Mouse (Mus musculus) testis, adult 2 months (tissue): ENCODE data around the gene Tpst1. TPM values are rescaled to one million over a fixed set of nuclear protein-coding genes. Genes with fewer than 3 reads are reported as not detected.

Source experiments
- H3K27ac ChIP-seq: fragments of 200-500 bp; 2 replicates; pipeline ENCODE4 v1.5.1; 2012; ENCODE audit warnings: low read depth, low read length; ENCODE audit not compliant: control insufficient read depth, insufficient read depth
- H3K27me3 ChIP-seq: fragments of 200-500 bp; 2 replicates; pipeline ENCODE4 v1.6.1; 2012; ENCODE audit warnings: mild to moderate bottlenecking, low read length, moderate library complexity; ENCODE audit not compliant: control insufficient read depth, insufficient read depth
- H3K36me3 ChIP-seq: fragments of 200-500 bp; 2 replicates; pipeline ENCODE4 v1.6.1; 2012; ENCODE audit warnings: mild to moderate bottlenecking, low read length; ENCODE audit not compliant: control insufficient read depth, insufficient read depth
- H3K4me1 ChIP-seq: fragments of 200-500 bp; 2 replicates; pipeline ENCODE4 v1.6.1; 2012; ENCODE audit warnings: low read length; ENCODE audit not compliant: control insufficient read depth, insufficient read depth
- H3K4me3 ChIP-seq: fragments of 200-500 bp; 2 replicates; pipeline ENCODE4 v1.5.1; 2012; ENCODE audit warnings: low read depth, mild to moderate bottlenecking, low read length, moderate library complexity, mixed read lengths; ENCODE audit not compliant: control insufficient read depth
- CTCF ChIP-seq: fragments of 200-500 bp; IDR thresholded peaks from 2 replicates; pipeline ENCODE4 v1.5.1; 2012; ENCODE audit warnings: low read depth, mild to moderate bottlenecking, inconsistent platforms, low read length, moderate library complexity; ENCODE audit not compliant: control insufficient read depth, insufficient read depth, insufficient replicate concordance
- POLR2A ChIP-seq: fragments of 200-500 bp; IDR thresholded peaks from 2 replicates; pipeline ENCODE4 v1.6.1; 2012; ENCODE audit warnings: low read depth, mild to moderate bottlenecking, inconsistent platforms, low read length, moderate library complexity; ENCODE audit not compliant: control insufficient read depth
- polyA plus RNA-seq: library from polyadenylated mRNA; depleted of rRNA; stranded (reverse); fragments of >200 nt; gene quantifications from 2 replicates; pipeline ENCODE4 v1.2.3, GENCODE M21; 2012

The Tpst1 gene
- polyA plus RNA-seq, 1 experiment = 59.6 TPM

DNA sequence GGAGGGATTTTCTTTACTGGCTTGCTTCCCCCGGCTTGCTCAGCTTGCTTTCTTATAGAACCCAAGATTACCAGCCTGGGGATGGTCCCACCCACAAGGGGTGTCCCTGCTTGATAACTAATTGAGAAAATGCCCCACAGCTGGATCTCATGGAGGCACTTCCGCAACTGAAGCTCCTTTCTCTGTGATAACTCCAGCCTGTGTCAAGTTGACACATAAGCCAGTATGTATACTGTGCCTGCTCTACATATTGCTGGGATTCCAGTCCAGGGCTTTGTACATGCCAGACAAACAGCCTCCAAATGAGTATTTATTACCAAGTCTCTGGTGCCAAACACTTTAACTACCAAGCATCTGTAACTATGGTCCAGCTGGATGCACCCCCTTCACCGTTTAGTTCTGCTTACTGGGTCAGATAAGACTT lies 5.3 kb upstream of the Tpst1 start:
- Histone ChIP-seq H3K36me3 (no peaks in the 10 kb centered on the region), H3K4me3 (no peak overlapping the region), H3K27me3 (no peaks in the 10 kb centered on the region), H3K27ac (no peak overlapping the region), H3K4me1 (no peaks in the 10 kb centered on the region)
- TF ChIP-seq POLR2A (no peak), CTCF (no peak)

DNA sequence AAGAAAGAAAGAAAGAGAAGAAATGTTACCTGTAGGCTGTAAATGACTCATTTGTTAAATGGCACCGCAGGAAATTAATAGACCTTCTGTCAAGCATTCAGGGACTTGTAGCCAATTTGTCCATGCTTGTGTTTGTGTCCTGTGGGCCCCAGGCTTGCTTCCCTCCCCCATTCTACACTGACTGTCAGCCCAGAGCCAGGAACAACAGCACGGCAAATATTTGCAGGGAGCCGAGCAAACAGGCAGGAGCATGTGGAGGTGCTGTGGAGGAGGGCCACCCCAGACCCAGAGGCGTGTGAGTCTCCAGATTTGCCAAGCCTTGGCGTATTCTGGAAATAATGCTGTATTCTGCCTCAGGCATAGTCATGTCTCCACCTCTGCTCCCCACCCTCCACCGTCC lies 1.4 kb downstream of the Tpst1 start:
- H3K27ac ChIP-seq = no peak overlapping the region
- H3K4me3 ChIP-seq = no peak overlapping the region
- H3K4me1 ChIP-seq = peaks cover 10% of the 10 kb centered on the region
- TF ChIP-seq POLR2A (no peak), CTCF (no peak)
- no peaks in the 10 kb centered on the region for H3K36me3 ChIP-seq
- H3K27me3 ChIP-seq = no peaks in the 10 kb centered on the region

DNA sequence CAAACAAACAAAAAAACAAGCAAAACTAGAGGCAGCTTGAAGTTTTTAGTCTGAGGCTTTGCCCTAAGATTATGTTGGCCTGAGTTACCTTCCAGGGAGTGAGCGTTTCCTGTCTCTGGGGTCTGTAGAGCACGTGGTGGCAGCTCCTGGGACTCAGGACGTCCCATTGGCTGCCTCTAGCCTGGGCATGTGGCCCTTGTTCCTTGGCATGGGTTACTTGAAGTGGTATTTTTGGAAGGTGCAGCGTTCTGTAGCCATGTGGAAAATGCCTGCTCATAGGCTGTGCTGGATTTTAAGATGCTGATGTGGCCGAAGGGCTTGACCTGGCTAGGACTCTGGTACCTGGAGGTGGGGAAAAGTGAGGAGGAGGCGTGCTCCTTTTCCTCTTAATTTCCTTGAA lies 3.3 kb downstream of the Tpst1 start:
- no peak overlapping the region for H3K27ac ChIP-seq
- TF ChIP-seq POLR2A (no peak), CTCF (no peak)

DNA sequence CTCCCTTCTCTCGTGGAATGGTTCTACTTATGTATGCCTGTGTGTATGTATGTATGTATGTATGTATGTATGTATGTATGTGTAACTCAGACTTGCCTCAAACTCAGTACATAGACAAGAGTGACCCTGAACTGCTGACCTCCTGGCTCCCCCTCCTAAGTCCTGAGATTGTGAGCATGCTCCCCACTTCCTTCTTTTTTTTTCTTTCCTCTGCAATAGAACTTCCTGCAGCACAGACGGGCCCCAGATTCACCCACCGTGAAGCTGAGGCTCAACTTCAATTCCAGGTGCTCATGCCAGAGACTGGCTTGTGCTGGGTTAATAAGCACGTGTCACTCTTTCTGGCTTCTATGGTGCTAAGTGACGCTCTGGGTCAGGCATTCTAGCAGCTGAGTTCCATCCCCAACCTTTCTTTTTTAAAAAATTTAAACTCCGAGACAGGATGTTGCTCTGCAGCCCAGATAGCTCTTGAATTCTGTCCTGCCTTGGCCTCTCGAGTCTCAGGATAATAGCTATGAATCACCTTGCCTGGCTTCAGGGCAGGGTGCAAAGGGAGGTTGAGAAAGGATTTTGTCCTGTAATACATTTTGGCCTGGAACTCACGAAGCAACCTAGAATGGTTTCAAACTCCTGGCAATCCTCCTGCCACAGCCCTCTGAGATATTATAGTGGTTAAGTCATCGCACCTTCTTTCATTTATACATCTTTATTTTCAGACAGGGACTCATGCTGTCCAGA lies 5.1 kb downstream of the Tpst1 start:
- no peaks in the 10 kb centered on the region for H3K36me3 ChIP-seq
- TF ChIP-seq CTCF (no peak), POLR2A (no peak)
- no peaks in the 10 kb centered on the region for H3K27me3 ChIP-seq
- H3K4me1 ChIP-seq = peaks cover 12% of the 10 kb centered on the region
- no peak overlapping the region for H3K4me3 ChIP-seq
- H3K27ac ChIP-seq = peak overlapping the region; percentile 82

More for the DNA sequence above, 3.3 kb downstream of the Tpst1 start:
- H3K4me1 ChIP-seq = peaks cover 12% of the 10 kb centered on the region
- no peaks in the 10 kb centered on the region for H3K36me3 ChIP-seq
- no peak overlapping the region for H3K4me3 ChIP-seq
- no peaks in the 10 kb centered on the region for H3K27me3 ChIP-seq

DNA sequence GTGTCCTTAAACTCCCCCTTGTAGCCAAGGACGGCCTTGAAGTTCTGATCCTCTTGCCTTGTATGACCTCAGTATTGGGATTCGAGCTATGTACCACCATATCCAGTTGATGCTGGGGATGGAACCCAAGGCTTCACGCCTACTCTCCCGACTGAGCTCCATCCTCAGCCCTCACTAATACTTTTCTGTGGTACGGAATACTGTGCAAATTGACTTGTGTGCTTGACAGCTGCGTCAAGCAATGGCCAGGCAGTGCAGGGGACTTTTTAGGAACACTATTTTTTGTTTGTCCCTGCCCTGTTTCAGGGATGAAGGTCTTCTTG lies 5.7 kb downstream of the Tpst1 start:
- TF ChIP-seq CTCF (no peak), POLR2A (no peak)
- Histone ChIP-seq H3K36me3 (no peaks in the 10 kb centered on the region), H3K27me3 (no peaks in the 10 kb centered on the region), H3K4me3 (peak overlapping the region; percentile 86), H3K4me1 (peaks cover 12% of the 10 kb centered on the region), H3K27ac (peak overlapping the region; percentile 82)

DNA sequence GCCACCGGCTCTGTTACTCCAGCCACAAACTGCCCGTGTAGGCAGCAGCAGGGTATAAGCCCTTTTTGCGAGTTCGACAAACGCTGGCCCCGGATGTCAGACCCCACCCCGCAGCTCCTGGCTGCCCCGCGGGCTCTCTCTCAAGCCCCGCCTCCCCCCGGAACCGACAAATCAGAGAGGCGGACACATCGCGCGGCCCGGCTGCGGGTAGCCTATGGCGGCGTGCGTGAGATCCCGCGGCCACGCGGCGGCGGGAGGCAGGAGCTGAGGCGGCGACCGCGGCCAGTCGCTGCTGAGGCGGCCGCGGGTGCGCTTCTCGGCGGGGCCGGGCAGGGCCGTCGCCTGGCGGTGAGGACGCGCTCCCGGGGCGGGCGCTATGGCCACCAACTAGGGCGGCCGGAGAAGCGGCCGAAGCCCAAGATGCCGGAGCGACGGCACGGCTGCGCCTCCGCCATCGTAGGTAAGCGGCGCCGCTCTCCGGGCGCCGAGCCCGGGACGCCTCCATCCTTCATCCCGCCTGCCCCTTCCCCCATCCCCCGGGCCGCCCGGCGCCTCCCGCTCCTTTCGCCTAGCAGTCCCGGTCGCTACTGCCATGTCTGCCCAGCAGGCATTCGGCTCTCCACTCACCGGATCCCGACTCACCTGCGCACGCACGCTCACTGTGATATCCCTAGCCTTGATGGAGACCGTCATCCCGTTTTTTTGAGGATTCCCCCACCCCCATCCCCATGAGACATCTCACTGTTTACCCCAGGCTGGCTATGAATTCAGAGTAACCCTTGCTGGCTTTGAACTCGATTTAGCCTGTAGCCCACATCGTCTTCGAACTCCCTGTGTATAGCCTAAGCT lies 6.3 kb downstream of the Tpst1 start:
- no peaks in the 10 kb centered on the region for H3K27me3 ChIP-seq
- H3K4me1 ChIP-seq = peaks cover 12% of the 10 kb centered on the region
- peak overlapping the region; percentile 86 for H3K4me3 ChIP-seq
- peak; percentile 93 for TF ChIP-seq POLR2A
- no peak for TF ChIP-seq CTCF
- H3K27ac ChIP-seq = peak overlapping the region; percentile 82
- H3K36me3 ChIP-seq = no peaks in the 10 kb centered on the region

DNA sequence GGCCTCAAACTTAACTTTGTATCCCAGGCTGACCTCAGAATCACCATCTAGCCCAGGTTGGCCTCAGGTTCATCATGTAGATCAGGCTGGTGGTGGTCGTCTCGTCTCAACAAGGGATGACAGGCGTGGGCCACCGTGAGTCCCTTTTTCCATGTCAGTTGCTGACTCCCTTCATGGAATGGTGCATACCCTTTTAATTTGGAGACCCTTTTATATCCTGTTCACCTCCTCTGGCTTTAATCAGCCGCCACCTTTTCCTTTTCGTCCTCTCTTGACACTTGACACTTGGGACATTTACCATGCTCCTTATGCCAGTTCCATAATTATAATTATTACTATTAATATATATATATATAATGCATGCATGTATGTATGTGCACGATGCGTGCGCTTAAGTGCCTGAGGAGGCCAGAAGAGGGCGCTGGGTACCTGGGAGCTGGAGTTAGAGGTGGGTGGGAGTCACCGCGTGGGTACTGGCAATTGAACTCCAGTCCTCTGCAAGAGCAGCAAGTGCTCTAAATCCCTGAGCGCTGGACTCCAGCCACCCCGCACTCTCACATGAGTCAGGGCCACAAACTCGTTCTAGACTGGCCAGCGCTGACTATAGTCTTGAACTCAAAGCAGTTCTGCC lies 7.0 kb downstream of the Tpst1 start:
- H3K27ac ChIP-seq = no peak overlapping the region
- peak; percentile 10; the same call in 1 of the 2 replicates for TF ChIP-seq CTCF
- TF ChIP-seq POLR2A = no peak
- no peaks in the 10 kb centered on the region for H3K27me3 ChIP-seq

More for the DNA sequence above, 7.0 kb downstream of the Tpst1 start:
- Histone ChIP-seq H3K36me3 (no peaks in the 10 kb centered on the region), H3K4me3 (peak overlapping the region; percentile 86), H3K4me1 (peaks cover 12% of the 10 kb centered on the region)
